Mouse (Mus musculus) left cerebral cortex, postnatal 14 days (tissue): ENCODE measurements around the gene Zc3h12c. TPM values are rescaled to one million over a fixed set of nuclear protein-coding genes. Genes with fewer than 3 reads are reported as not detected.
A peak's percentile ranks its signal among the peaks of the same experiment; 100 is the strongest.

ENCODE experiments used
- DNase-seq, 2 experiments: peaks; one replicate each; pipeline ENCODE4 v3.0.0; 2021 to 2022; ENCODE audit warnings: low spot score in 2 of 2, mixed read lengths in 1 of 2
- intact Hi-C: fragments of 180-260 bp; cut with DNase I; formaldehyde crosslinking; loops from one replicate; pipeline ENCODE4 v1.15.1; 2025
- total RNA-seq, 2 experiments: library from RNA; stranded (reverse); gene quantifications; 2 replicates each; pipeline ENCODE4 v1.2.3; 2021

Zc3h12c gene
- total RNA-seq, 2 experiments from 2014 or later: 10.7 to 10.9 TPM

DNA sequence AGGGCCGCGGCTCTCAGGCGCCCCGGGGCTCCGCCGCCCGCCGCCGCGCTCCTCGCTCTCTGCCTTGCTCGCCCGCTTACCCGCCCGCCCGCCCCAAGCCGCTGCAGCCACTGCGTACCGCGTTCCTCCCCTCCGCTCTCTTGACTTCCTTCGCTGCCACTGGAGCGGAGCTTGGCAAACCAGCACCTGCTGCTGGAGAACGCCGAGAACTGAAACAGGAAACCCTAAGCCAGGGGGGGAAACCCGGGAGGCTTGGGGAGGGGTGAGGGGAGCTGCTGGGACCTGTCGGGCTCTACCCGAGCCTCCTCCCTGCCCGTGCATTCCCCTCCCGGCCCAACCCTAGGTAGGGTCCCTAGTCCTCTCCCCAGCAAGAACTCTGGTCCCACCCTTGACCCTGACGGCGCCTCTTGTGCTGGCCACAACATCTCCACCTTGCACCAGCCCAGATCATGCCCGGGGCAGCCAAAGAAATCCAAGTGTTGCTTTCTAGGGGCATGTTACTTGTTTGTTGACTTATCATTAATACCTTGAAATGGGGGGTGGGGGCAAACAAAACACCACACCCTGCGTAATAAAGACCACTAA is 406 bp upstream of the Zc3h12c start:
- intact Hi-C loops: loop anchor here (5.0 kb wide), 2 partner anchors 104 to 191 kb away; no protein-coding TSS in a partner anchor

DNA sequence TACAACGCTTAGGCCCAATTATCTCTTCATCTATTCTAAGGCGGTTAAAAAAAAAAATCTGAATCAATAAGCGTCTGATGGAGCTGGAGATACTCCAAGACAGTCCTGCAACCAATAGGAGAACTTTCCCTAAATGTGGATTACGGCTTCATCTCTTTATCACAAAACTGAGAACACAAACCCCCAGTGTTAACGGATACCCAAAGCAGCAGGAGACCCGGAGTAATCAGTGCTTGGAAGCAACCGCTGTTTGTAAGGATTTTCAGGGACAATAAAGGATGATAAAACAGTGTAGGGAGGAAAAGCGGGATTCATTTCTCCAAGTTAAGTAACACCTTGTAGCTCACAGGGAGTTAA is 888 bp downstream of the Zc3h12c start:
- intact Hi-C loops: loop anchor here (5.0 kb wide), 2 partner anchors 105 to 190 kb away; no protein-coding TSS in a partner anchor
- DNase-seq: peak; percentile 15 to 63

More for the DNA sequence above, 406 bp upstream of the Zc3h12c start:
- DNase-seq: peak; percentile 67 to 77

DNA sequence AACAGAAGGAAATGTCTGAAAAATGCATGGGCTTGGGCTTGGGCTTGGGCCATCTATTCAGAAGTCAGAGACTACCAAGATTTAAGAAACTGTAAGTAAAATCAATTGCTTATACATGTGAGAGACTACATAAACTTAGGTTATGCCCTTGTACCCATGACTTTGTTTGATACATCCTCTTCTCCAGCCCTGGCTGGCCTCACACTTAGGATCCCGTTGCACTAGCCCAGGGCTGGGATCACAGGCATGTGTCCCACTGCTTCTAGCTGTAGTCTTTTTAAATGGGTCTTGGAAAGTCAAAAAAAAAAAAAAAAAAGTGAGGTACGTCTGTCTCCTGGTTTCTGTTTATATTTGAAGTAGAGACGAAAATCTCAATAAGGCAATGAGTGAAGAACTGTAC is 1.3 kb downstream of the Zc3h12c start:
- intact Hi-C loops: loop anchor here (5.0 kb wide), 2 partner anchors 105 to 190 kb away; no protein-coding TSS in a partner anchor
- no peak for DNase-seq

DNA sequence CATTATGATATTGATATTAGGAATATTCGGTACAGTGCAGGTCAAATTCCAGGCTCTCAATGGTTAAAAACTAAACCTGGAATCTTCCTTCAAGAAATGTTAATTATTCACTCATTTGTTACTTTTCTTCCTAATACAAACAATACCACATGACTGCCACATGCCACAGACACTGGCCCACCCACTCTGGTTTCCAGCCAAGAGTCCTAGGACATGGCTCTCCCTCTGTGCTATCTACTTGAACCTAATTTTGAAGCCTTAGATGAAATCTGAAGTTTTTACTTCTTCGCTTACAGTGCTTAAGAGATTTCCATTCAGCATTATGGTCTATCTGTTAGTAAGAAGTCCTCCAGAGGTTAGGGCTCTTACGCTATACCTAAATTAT is 2.7 kb downstream of the Zc3h12c start:
- intact Hi-C loops: loop anchor here (5.0 kb wide), 2 partner anchors 107 to 188 kb away; no protein-coding TSS in a partner anchor
- DNase-seq: no peak

DNA sequence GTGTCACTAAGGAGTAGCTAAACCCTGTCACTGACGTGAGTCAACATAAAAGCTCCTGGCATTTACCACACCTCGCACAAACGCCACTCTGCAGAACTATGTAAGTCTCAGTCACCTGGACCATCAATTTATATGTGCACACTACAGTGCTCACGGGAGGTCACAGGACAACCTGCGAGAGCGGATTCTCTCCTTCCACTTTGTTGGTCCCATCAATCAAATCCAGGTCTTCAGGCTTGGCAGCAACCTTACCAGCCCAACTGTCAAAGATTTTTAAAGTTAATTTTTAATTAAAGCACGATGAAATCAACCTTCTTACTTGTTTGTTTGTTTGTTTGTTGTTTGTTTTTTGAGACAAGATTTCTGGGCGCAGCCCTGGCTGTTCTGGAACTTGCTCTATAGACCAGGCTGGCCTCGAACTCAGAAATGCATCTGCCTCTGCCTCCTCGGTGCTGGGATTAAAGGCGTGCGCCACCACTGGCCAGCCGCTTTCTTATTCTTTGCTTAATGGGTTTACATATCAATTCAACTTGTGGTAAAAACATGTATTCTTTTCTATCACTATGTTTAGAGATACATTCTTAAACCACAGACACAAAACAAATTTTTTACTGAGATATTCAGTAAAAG is 3.2 kb downstream of the Zc3h12c start:
- DNase-seq: no peak
- intact Hi-C loops: loop anchor here (5.0 kb wide), 2 partner anchors 107 to 188 kb away; no protein-coding TSS in a partner anchor

DNA sequence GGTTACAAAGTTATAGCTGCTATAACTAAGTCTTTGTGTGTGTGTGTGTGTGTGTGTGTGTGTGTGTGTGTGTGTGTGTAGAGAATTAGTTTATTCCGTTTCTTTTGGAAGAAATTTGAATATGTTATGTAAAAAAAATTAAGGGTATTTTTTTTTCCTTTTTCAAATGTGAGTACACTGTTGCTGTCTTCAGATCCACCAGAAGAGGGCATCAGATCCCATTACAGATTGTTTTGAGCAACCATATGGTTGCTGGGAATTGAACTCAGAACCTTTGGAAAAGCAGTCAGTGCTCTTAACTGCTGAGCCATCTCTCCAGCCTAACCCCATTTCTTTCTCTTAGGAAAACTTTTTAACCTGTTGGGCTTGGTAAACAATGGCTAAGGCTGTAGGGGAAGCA is 7.9 kb downstream of the Zc3h12c start:
- intact Hi-C loops: no loop called here
- DNase-seq: no peak

DNA sequence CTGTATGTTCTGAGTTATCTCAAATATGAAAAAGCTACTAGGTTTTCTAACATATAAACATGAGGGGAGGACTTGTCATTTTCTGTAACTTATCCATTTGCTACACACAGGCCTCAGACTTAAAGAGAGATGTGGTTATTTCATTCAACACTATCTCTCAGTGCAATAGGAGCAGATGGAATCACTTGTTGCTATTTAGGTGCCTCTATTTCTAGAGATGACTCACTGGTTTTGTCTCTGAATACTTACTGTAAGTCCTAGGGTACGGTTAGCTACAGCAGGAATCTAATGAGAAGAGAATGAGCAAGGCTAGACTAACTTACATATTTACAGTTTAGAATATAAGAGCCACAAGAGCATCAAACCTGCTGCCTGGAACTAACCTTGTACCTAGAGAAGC is 9.8 kb downstream of the Zc3h12c start:
- peak in 1 of 2 experiments; percentile 57 for DNase-seq
- intact Hi-C loops: no loop called here

DNA sequence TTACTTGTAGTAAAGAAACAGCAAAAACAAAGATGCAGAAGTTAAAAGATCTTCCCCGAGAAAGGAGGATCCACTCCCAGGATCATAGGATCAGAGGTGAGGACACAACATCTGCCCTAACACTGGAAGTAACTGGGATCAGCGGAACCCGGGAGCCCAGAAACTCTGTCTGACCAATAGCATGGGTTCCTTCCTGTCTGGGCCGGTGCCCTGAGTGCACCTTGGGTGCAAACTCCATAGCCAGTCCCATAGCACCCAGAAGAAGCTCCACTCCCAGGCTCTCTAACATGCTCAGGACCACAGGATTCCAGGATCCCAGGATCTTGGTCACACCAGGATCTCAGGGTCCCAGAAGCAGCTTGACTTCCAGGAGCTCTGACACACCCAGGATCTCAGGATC is 13.0 kb downstream of the Zc3h12c start:
- intact Hi-C loops: no loop called here

DNA sequence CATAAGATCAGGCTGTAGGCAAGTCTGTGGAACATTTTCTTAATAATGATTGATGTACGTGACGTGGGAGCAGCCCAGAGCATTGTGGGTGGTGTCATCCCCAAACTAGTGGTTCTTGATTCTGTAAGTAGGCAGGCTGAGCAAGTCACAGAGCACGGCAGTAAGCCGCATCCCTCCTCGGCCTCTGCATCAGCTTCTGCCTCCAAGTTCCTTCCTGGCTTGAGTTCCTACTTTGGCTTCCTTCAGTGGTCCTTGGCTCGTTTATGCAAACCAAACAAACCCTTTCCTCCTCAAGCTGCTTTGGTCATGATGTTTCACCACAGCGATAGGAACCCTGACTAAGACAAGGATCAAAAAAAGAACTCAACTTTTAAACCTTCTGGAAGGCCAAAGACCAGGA is 14.1 kb downstream of the Zc3h12c start:
- intact Hi-C loops: no loop called here
- DNase-seq: no peak

More for the DNA sequence above, 13.0 kb downstream of the Zc3h12c start:
- DNase-seq: no peak

DNA sequence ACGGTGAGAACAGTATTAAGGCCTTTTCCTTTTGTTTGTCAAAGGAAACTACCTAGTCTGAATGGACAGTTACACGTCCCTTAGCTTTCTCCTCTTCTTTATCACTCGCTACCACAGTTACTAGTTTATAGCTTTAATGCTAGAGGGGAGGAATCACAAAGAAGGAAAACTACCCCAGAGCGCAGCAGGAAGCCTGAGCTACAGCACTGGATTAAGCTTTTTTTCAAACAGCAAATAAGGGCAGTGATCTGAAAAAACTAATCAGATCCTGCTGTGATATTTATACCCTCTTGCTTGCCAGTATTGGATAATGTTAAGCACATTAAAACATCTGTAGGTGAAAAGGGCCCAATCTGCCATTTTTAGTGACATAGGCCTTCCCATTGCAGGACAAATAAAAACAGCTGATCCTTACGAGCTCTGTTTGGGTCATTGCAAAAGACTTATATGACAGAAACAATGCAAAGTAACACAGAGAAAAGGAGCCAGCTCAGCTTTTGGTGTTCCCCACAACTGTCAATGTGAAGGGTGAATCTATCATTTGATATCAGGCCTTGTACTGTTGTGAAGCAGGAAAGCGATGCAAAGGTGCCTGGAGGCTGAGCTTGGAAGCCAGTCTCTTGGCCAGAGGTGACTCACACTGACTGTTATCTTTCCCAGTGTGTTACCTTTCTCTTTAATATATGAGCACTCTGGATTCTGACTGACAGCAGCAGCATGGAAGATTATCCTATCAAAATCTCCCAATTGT is 16.1 kb downstream of the Zc3h12c start:
- DNase-seq: no peak
- intact Hi-C loops: no loop called here

DNA sequence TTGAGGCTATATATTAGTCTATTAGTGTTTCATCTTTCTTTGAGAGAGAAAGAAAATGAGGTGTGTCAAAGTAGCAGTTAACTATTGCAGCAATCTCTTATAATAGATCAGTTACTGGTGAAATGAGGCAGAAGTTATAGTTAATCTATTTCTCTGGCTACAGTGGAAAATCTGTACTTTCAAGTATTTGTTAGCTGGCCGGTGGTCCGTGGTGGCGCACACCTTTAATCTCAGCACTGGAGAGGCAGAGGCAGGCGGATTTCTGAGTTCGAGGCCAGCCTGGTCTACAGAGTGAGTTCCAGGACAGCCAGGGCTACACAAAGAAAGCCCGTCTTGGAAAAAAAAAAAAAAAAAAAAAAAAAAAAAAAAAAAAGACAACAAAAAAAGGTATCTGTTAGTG is 18.6 kb downstream of the Zc3h12c start:
- no peak for DNase-seq
- intact Hi-C loops: no loop called here

DNA sequence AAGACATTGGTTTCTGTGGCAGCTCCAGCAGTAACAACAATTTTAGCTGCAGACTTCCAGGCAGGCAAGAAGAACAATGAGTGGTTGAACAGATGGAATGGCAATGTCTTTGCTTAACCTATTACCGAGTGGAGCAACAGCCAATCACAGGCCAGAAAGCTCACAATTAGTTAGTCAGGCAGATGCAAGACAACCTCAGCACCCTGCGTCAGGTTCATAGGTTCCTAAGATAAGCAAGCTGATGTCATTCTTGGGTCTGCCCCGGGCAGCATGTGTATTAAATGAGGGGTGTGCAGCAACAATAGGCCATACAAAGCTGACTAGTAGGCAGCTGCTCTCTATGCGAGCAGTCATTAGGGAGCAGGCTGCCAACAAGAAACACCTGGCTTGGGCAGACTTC is 19.1 kb downstream of the Zc3h12c start:
- no peak for DNase-seq
- intact Hi-C loops: no loop called here

DNA sequence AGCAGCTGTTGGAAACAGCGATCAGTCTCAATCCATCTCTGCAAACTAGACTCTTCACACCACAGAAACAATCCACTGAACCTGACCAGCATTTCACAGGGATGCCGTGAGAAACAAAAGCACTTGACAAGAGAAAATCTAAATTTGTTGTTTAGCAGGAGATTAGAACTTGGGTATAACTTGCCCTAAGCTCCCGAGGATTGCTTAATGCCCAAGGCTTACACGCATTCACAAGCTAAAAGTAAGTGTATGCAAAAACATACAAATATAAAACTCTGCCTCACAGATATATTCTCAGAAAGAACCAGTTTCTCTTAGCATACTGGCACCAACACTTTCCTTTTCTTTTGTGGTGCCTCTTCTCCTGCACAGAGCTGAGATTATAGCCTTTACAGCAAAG is 19.5 kb downstream of the Zc3h12c start:
- no peak for DNase-seq
- intact Hi-C loops: no loop called here

DNA sequence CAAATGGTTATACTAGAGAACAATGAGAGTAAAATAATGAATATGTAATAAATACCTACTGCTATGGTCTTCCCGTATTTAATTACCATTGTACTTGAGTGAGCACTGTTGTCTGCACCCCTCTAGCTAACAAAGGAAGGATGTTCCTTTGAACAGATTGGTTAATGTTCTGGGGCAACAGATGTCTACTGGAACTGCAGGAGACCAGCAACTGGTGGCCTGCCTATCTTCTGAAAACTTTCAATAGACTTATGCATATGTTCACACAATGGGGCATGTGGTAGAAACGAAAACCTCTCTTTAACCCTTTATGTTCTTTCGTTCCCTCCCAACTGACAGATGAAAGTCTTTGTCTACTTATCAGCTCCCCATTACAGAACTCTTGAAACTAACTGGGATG is 20.1 kb downstream of the Zc3h12c start:
- intact Hi-C loops: no loop called here
- DNase-seq: no peak

DNA sequence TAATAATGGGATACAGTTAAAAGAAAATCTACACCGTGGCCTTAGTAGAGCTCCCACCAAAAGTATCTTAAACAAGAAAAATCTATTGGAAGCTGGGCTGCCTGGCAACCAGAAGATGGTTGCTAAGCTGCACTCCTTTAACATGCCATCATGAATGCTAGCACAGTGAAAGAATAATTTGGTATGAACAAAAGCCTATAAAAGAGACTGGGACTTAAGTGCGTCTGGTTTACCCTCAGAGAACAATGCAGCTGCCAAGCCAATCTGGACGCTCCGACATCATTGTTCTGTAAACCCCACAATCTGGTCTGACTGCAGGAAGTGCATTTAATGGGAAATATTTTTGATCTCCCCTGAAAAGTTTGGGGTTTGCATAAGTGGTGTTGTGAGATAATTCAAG is 22.1 kb downstream of the Zc3h12c start:
- DNase-seq: peak in 1 of 2 experiments; percentile 34
- intact Hi-C loops: no loop called here

DNA sequence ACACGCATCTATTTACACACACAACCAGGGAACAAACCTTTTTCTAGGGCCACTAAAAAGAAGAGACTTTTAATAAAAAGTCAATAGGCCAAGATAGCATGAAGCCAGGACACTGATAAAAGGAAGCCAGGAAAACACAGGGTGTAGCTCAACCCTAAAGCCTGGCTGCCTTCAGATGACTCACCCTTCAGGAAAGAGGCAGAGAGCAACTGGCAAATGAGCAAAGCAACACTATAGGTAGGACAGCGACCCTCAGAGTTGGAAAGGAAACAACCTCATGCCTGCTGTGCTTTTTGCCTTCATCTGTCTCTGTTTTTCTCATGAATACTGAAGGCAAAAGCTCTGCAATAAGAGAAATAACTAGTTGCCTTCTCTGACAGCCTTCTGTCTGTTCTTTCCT is 35.6 kb downstream of the Zc3h12c start:
- DNase-seq: no peak
- intact Hi-C loops: loop anchor here (2.0 kb wide), 1 partner anchor 154 kb away; no protein-coding TSS in a partner anchor

DNA sequence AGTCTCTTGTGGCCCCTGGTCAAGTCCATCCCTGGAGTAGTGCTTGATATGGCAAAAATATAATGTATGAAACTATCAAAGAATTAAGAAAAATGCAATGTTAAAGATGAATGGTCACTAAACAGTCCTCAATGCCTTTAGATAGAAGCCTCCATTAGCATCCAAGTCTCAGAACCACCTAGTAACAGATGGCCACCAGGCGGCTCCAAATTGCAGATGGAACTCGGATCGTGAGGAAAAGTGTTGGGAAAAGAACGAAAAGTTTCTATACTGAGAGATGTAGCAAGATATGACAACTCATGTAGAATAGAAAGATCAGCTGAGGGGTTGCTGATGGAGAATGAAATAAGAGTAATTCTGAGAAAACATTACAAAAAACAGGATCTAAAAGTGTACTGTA is 38.0 kb downstream of the Zc3h12c start:
- intact Hi-C loops: no loop called here

DNA sequence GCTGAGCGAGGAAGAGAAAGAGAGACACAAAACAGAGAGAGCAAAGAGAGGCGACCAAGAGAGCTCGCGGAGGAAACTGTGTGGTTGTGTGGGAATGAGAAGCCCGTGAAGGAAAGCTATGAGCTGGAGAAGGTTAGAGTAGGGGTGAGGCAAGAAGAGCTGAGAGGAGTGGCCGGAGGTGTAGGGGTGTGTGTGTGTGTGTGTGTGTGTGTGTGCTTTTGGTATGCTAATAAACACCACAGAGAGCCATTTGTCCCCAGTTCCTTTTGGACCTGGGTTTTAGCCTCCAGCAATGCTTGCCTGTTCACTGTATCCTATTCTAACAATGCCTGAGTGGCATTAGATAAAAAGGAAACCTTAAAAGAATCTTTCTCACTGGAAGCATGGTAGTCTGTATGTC is 43.1 kb downstream of the Zc3h12c start:
- intact Hi-C loops: no loop called here
- no peak for DNase-seq

More for the DNA sequence above, 38.0 kb downstream of the Zc3h12c start:
- peak in 1 of 2 experiments; percentile 38 for DNase-seq

DNA sequence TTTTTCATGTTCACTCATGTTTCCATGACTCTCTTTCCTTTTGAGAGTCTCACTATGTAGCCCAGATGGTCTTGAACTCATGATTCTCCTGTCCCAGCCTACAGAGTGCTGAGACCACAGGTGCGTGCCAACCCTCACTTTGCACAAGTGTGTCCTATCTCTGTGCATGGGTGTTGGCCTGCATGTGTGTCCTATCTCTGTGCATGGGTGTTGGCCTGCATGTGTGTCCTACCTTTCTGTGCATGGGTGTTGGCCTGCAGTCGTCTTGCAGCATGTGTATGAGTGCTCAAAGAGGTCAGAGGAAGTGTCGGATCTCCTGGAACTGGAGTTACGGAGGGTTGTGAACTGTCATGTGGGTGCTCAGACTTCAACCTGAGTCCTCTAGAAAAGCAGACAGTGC is 49.2 kb downstream of the Zc3h12c start:
- intact Hi-C loops: no loop called here
- DNase-seq: no peak

DNA sequence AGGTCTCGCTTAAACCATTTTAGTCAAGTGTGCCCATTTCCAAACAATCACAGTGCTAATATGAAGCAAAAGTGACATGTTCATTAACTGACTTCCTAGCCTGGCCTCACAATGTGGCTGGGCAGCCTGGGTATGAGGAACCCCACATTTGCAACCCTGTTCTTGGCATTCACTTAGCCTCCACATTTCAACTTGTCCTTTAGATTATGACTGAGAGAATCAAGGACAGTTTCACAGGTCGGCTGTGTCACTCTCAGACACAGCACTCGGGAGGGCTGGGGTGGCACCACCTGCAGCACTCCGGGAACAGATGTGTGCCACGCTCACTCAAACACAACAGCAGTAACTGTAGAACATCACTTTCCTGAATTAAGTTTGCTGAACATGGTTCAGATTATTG is 55.3 kb downstream of the Zc3h12c start:
- intact Hi-C loops: no loop called here
- no peak for DNase-seq

DNA sequence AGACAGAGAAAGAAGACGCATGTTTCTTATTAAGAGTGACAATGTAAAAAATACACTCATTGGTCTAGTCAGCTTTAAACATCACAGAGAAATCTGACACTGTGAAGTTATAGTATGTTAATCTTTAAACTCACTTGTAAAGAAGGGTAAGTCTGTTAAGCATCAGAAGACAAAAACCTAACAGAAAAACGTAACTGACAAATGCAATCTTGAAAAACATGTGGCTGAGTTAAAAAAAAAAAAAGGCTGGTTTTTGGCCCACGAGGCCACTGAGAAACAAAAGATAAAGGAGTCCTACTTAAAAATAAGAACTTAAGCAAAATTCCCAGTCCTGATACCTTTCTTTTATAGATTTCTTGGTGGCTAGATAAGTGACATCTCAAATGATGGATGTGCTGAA is 57.6 kb downstream of the Zc3h12c start:
- intact Hi-C loops: no loop called here
- DNase-seq: no peak
